Mouse (Mus musculus) liver, embryonic 11.5 days (tissue): ENCODE measurements around the gene Ankrd53. TPM values are rescaled to one million over a fixed set of nuclear protein-coding genes. Genes with fewer than 3 reads are reported as not detected.

Source experiments
- ATAC-seq: fragments of 200-750 bp; cut with Nextera tagmentation; replicated peaks from 2 replicates; pipeline ENCODE4 v1.8.0; 2017; ENCODE audit warnings: moderate number of reproducible peaks, mild to moderate bottlenecking, moderate TSS enrichment, moderate library complexity; ENCODE audit not compliant: low FRiP score
- DNase-seq: peaks from one replicate; pipeline ENCODE4 v3.0.0-alpha.2; 2017; ENCODE audit warnings: low spot score
- H3K27ac ChIP-seq: fragments of 300-500 bp; sonication (generic); 2 replicates; pipeline ENCODE4 v1.5.1; 2014; ENCODE audit warnings: mild to moderate bottlenecking, low read depth, low read length, control low read depth
- H3K27me3 ChIP-seq: fragments of 300-500 bp; sonication (generic); replicated peaks from 2 replicates; pipeline ENCODE4 v1.6.1; 2014; ENCODE audit warnings: low read length, mixed read lengths; ENCODE audit not compliant: control insufficient read depth, insufficient read depth
- H3K36me3 ChIP-seq: fragments of 300-500 bp; sonication (generic); 2 replicates; pipeline ENCODE4 v1.6.1; 2014; ENCODE audit warnings: mild to moderate bottlenecking, low read length, moderate library complexity, mixed read lengths; ENCODE audit not compliant: control insufficient read depth, insufficient read depth
- H3K4me1 ChIP-seq: fragments of 300-500 bp; sonication (generic); replicated peaks from 2 replicates; pipeline ENCODE4 v1.6.1; 2014; ENCODE audit warnings: low read length, mixed read lengths; ENCODE audit not compliant: control insufficient read depth, insufficient read depth
- H3K4me2 ChIP-seq: fragments of 300-500 bp; sonication (generic); 2 replicates; pipeline ENCODE4 v1.6.1; 2014; ENCODE audit warnings: mild to moderate bottlenecking, control low read depth, moderate library complexity
- H3K4me3 ChIP-seq: fragments of 300-500 bp; sonication (generic); 2 replicates; pipeline ENCODE4 v1.5.1; 2014; ENCODE audit warnings: low read depth, low read length, control low read depth
- H3K9ac ChIP-seq: fragments of 300-500 bp; sonication (generic); 2 replicates; pipeline ENCODE4 v1.6.1; 2014; ENCODE audit warnings: low read depth, low read length, control low read depth
- H3K9me3 ChIP-seq: fragments of 300-500 bp; sonication (generic); 2 replicates; pipeline ENCODE4 v1.6.1; 2016; ENCODE audit warnings: low read length, inconsistent platforms, mixed read lengths; ENCODE audit not compliant: control insufficient read depth
- WGBS: fragments of 180-500 bp; shearing (Covaris S2); extraction: QIAGEN DNeasy Blood & Tissue Kit; methylation state at CpG from one replicate; pipeline ENCODE4 v1.1.7; 2014; 5-methylcytosine and 5-hydroxymethylcytosine counted together
- polyA plus RNA-seq: library from polyadenylated mRNA; unstranded; fragments of >200 nt; fragmentation: Nextera tagmentation; extraction: Ambion mirVana; gene quantifications from 2 replicates; pipeline ENCODE4 v1.2.1, GENCODE M21; 2014

Ankrd53 gene
- polyA plus RNA-seq, 1 experiment from 2014 or later: 0.18 TPM

DNA sequence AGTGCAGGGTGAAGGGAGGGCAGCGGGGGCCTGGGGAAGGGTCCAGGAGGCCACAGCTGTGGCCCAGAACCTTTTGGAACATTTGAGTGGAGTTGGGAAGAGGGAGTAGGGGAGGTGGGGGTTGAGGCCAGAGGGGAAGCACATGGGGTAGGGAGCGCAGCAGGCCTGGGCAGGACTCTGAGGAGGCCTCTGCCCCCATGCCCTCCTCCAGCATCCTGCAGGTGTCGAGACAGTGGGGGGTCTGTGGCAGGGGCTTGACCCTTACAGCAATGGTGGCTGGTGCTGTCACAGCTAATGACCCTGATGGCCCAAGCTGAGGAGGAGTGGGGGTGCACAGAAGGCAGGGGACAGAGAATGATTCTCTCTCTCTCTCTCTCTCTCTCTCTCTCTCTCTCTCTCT, 13.2 kb upstream of the Ankrd53 start:
- no peaks in the 10 kb centered on the region for H3K36me3 ChIP-seq
- ATAC-seq: no peak
- 64% methylated on average over 3 of the region's 3 CpGs for WGBS
- H3K4me1 ChIP-seq: no peaks in the 10 kb centered on the region
- no peak overlapping the region for H3K27ac ChIP-seq
- no peak overlapping the region for H3K4me2 ChIP-seq
- H3K9me3 ChIP-seq: no peaks in the 10 kb centered on the region
- peaks cover 26% of the 10 kb centered on the region for H3K27me3 ChIP-seq
- no peak overlapping the region for H3K4me3 ChIP-seq
- DNase-seq: no peak
- H3K9ac ChIP-seq: no peak overlapping the region

DNA sequence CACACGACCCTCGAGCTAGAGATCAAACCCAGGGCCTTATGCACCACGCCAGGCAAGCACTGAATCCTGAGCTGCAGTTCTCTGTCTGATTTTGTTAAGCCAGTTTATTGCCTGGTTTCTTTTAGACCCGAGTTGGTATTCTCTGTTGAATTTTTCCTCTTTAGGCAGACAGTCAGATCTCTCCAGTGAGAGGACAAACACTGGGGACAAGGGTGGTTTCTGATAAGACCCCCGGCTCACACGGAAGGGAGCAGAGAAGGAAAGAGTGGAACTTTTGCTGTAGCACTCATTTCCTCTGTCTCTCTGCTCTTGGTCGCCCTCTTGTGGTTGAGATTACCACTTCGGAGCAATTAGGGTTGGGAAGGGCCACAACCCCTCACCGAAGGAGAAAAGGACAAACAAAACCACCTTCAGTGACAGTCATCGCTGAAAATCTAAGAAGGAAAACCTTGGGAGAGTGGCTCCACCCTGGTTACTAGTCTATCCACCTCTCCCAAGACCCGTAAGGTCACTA, 12.2 kb upstream of the Ankrd53 start:
- H3K27ac ChIP-seq: no peak overlapping the region
- DNase-seq (peak; percentile 64), ATAC-seq (0 out of 2 replicates have a peak, but pooled peaks have one; percentile 41)
- 0 out of 2 replicates have a peak overlapping the region, but pooled peaks have one; percentile 21 for H3K4me2 ChIP-seq
- H3K4me1 ChIP-seq: no peaks in the 10 kb centered on the region
- no peak overlapping the region for H3K4me3 ChIP-seq
- peaks cover 26% of the 10 kb centered on the region for H3K27me3 ChIP-seq
- no peaks in the 10 kb centered on the region for H3K36me3 ChIP-seq
- H3K9ac ChIP-seq: no peak overlapping the region
- no peaks in the 10 kb centered on the region for H3K9me3 ChIP-seq
- whole genome bisulfite sequencing: 9% methylated on average over 11 of the region's 11 CpGs

DNA sequence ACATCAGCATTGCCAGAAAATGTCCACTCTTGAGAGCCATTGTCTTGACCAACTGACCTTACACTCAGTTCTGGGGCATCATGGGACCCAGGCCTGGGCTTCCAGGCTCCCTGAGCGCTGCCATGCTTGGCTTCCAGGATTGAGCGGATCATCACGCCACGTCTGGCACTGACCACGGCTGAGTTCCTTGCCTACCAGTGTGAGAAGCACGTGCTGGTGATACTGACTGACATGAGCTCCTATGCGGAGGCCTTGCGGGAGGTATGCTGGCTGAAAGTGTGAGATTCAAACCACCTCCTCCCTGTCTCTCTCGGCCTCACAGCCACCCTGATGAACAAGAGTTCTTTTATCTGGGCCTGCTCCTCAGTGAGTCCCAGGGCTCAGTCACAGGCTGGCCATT, 6.4 kb upstream of the Ankrd53 start:
- peaks cover 69% of the 10 kb centered on the region for H3K27me3 ChIP-seq
- H3K4me1 ChIP-seq: no peaks in the 10 kb centered on the region
- ATAC-seq (no peak), DNase-seq (no peak)
- no peak overlapping the region for H3K9ac ChIP-seq
- no peaks in the 10 kb centered on the region for H3K9me3 ChIP-seq
- H3K4me3 ChIP-seq: no peak overlapping the region
- no peaks in the 10 kb centered on the region for H3K36me3 ChIP-seq
- 69% methylated on average over 9 of the region's 9 CpGs for WGBS
- no peak overlapping the region for H3K27ac ChIP-seq
- H3K4me2 ChIP-seq: no peak overlapping the region

GRCm38 (mm10) chr6:83762880-83763431, 512 bp downstream of the Ankrd53 start:
- no peak for DNase-seq
- H3K27ac ChIP-seq: no peak overlapping the region

GRCm38 (mm10) chr6:83766982-83767381, 4.5 kb downstream of the Ankrd53 start:
- Histone ChIP-seq H3K4me1 (peaks cover 5% of the 10 kb centered on the region), H3K4me2 (no peak overlapping the region), H3K4me3 (no peak overlapping the region), H3K27me3 (peaks cover 24% of the 10 kb centered on the region), H3K36me3 (peaks cover 11% of the 10 kb centered on the region; the same call in 1 of the 2 replicates), H3K9me3 (no peaks in the 10 kb centered on the region), H3K9ac (no peak overlapping the region), H3K27ac (no peak overlapping the region)
- DNase-seq: no peak
- no peak for ATAC-seq
- WGBS: 63% methylated on average over 3 of the region's 3 CpGs

More at GRCm38 (mm10) chr6:83762880-83763431, 512 bp downstream of the Ankrd53 start:
- peak overlapping the region; percentile 34; the same call in 1 of the 2 replicates for H3K9ac ChIP-seq
- 3% methylated on average over 35 of the region's 35 CpGs for WGBS
- H3K9me3 ChIP-seq: no peaks in the 10 kb centered on the region
- no peaks in the 10 kb centered on the region for H3K36me3 ChIP-seq
- H3K4me1 ChIP-seq: peaks cover 5% of the 10 kb centered on the region
- peak; percentile 49; the same call in 1 of the 2 replicates for ATAC-seq
- H3K4me3 ChIP-seq: peak overlapping the region; percentile 36; the same call in 1 of the 2 replicates
- H3K27me3 ChIP-seq: peaks cover 57% of the 10 kb centered on the region
- peak overlapping the region; percentile 71 for H3K4me2 ChIP-seq

- no peaks in the 10 kb centered on the region for H3K4me1 ChIP-seq
- 85% methylated on average over 5 of the region's 5 CpGs for WGBS
Measured at GRCm38 (mm10) chr6:83768485-83768884, 6.0 kb downstream of the Ankrd53 start.

GRCm38 (mm10) chr6:83774126-83774525, 11.7 kb downstream of the Ankrd53 start:
- DNase-seq (no peak), ATAC-seq (no peak)
- Histone ChIP-seq H3K4me1 (peaks cover 12% of the 10 kb centered on the region), H3K9ac (peak overlapping the region; percentile 96; the same call in 1 of the 2 replicates), H3K4me3 (peak overlapping the region; percentile 95), H3K9me3 (no peaks in the 10 kb centered on the region), H3K4me2 (peak overlapping the region; percentile 94), H3K36me3 (peaks cover 20% of the 10 kb centered on the region), H3K27ac (no peak overlapping the region), H3K27me3 (no peaks in the 10 kb centered on the region)
- 69% methylated on average over 8 of the region's 9 CpGs for WGBS

More at GRCm38 (mm10) chr6:83768485-83768884, 6.0 kb downstream of the Ankrd53 start:
- ATAC-seq (no peak), DNase-seq (no peak)
- Histone ChIP-seq H3K36me3 (peaks cover 21% of the 10 kb centered on the region), H3K4me2 (no peak overlapping the region), H3K27me3 (peaks cover 9% of the 10 kb centered on the region), H3K9me3 (no peaks in the 10 kb centered on the region), H3K4me3 (no peak overlapping the region), H3K27ac (no peak overlapping the region), H3K9ac (no peak overlapping the region)

DNA sequence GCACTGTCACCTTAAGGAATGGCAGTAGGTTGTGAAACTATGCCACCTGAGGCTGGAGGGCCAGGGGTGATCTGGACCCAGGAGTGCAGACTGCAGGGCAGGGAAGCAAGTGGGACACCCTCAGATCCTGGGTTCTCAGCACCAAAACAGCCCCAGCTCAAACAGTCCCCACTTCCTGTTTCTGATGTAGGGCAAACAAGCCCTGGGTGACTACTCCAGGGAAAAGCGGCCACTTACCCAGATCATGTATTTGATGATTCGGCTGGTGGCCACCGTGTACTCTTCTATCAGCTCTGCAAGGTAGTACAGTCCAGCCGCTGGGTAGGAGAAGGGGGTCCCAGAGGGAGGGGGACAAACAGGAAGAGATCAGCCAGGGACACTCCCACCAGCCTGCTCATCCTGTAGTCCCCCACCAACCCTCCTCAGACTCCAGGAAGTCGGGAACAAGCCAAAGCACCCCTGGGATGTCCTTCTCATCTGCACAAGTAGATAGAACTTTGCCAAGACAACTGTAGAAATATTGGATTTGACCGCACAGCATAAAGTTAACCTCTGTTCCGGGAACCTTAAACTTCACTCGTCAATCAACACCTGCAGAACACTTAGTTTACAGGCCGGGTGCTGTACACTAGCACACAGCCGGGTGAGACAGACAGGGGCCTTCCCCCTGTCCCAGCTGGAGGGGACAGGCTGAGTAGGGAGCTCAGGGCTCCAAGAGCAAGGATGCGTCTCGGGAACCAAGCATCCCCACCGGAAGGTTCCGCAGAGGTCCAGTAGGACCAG, 12.5 kb downstream of the Ankrd53 start:
- Histone ChIP-seq H3K4me1 (peaks cover 12% of the 10 kb centered on the region), H3K27me3 (no peaks in the 10 kb centered on the region), H3K9ac (peak overlapping the region; percentile 96), H3K36me3 (peaks cover 17% of the 10 kb centered on the region), H3K4me2 (peak overlapping the region; percentile 94), H3K27ac (peak overlapping the region; percentile 86), H3K9me3 (no peaks in the 10 kb centered on the region), H3K4me3 (peak overlapping the region; percentile 95)
- DNase-seq (peak; percentile 58), ATAC-seq (peak; percentile 50)
- 1% methylated on average over 14 of the region's 14 CpGs for WGBS
